Mouse (Mus musculus) large intestine, adult 2 months (tissue): ENCODE measurements around the gene Cyth3. TPM values are rescaled to one million over a fixed set of nuclear protein-coding genes. Genes with fewer than 3 reads are reported as not detected.

Experiments used
- DNase-seq: peaks from one replicate; pipeline ENCODE4 v3.0.0-alpha.2; 2012; ENCODE audit warnings: low read depth, low spot score
- WGBS: fragments of 180-500 bp; shearing (Covaris S2); methylation state at CpG from one replicate; pipeline ENCODE4 v1.1.7; 2018; 5-methylcytosine and 5-hydroxymethylcytosine counted together
- polyA plus RNA-seq: library from polyadenylated mRNA; depleted of rRNA; stranded (reverse); fragments of >200 nt; gene quantifications from 2 replicates; pipeline ENCODE4 v1.2.3, GENCODE M21; 2012; rRNA removed

Gene Cyth3
- polyA plus RNA-seq, 1 experiment: 10.3 TPM

DNA sequence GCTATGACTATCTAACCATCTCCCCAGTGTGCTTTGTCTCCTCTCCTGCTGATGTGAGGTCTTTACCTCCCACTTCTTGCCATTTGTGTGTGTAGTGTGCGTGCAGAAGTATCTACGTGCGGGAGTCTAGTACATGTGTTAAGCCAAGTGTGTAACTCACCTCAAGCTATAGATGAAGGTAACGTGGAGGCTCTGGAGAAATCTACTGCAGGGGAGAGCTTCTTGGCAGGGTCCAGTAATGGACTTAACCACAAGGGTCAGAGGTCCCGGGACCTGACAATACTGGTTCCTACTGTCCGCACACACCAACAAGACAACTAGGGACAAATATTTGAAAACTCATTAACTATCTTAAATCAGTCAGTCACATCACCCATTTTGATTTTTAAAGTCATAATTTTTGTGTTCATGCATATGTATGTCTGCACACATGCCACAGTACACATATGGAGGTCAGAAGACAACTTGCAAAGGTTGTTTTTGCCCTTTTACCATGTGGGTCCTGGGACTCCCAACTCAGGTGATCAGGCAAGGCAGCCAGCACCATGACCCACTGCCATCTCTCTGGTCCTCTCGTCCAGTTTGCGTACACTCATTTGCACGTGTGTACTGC is 133.4 kb downstream of the Cyth3 start:
- DNase-seq: no peak
- 90% methylated on average over 9 of the region's 9 CpGs for WGBS

DNA sequence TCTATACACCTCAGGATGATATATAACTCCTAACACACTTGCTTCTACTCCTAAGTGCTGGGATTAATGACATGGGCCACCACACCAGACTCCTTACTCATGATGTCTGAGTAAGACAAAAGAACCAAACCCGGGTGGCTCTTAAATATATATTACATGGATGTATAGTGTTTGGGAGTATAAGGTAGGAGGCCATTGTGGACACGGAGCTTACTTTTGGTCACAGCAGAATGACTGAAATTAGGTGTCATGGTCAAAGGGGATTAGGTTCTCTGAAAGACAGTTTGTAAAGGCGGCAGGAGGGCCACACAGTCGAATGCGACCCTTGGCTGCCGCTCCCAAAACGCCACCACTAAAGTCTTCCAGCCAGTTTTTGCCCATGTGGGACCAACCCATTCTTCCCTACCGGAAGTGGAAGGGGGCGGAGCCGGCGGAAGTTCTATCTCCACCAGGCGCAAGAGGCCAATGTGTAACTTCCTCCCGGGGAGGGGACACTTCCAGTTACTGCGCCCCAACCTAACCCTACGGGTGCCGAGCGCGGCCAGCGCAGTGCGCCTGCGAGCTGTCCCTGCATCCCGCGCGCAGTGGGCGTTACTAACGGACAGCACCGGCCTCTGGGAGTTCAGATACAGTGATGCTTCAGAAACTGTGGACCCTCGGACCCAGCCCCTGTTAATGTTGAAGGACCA is 135.7 kb downstream of the Cyth3 start:
- DNase-seq: peak; percentile 56
- WGBS: 30% methylated on average over 28 of the region's 28 CpGs

DNA sequence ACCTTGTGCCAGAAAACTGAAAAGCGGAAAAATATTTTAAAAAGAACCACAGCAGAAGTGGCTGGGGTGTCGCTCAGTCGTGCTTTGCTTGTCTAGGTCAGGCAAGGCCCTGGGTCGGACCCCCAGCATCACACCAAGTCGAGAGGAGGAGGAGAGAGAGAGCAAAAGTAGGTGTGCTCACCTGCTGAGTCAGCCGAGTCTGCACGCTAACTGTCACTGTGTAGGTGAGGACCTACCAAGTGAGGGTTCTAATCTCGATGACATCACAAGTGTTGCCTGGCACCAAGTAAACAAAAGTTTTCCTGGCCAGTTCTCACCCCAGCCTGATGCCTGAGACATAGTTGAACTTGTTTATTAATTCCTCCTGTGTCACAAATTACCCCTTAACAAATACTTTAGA is 137.3 kb downstream of the Cyth3 start:
- DNase-seq: no peak
- 83% methylated on average over 8 of the region's 8 CpGs for WGBS

Other genes starting within 250 kb of the Cyth3 start
- gene Kdelr2, start 218.6 kb upstream of the Cyth3 start, polyA plus RNA-seq: 216 and 221 TPM in 2 replicates
- 18.9 and 22.4 TPM in 2 replicates for gene Daglb, start 157.9 kb upstream of the Cyth3 start, polyA plus RNA-seq
- gene Rac1, start 94.4 kb upstream of the Cyth3 start, polyA plus RNA-seq: 420 and 474 TPM in 2 replicates
- 3.3 and 5.1 TPM in 2 replicates for gene Usp42, start 109.8 kb downstream of the Cyth3 start, polyA plus RNA-seq
- gene Eif2ak1, start 195.3 kb downstream of the Cyth3 start, polyA plus RNA-seq: 18.7 and 19.8 TPM in 2 replicates